Mouse (Mus musculus) midbrain, embryonic 13.5 days (tissue): ENCODE data around the gene Cebpz. TPM values are rescaled to one million over a fixed set of nuclear protein-coding genes. Genes with fewer than 3 reads are reported as not detected.

ENCODE experiments used
- ATAC-seq: fragments of 200-750 bp; cut with Nextera tagmentation; 2 replicates; pipeline ENCODE4 v1.8.0; 2017; ENCODE audit warnings: mild to moderate bottlenecking, moderate TSS enrichment, moderate library complexity
- H3K27ac ChIP-seq: fragments of 300-500 bp; sonication (generic); 2 replicates; pipeline ENCODE4 v1.5.1; 2015; ENCODE audit warnings: inconsistent platforms, mild to moderate bottlenecking, moderate library complexity
- H3K27me3 ChIP-seq: fragments of 300-500 bp; sonication (generic); 2 replicates; pipeline ENCODE4 v1.6.1; 2015; ENCODE audit warnings: mild to moderate bottlenecking, inconsistent platforms
- H3K36me3 ChIP-seq: fragments of 300-500 bp; sonication (generic); 2 replicates; pipeline ENCODE4 v1.6.1; 2015; ENCODE audit warnings: mild to moderate bottlenecking, inconsistent platforms
- H3K4me1 ChIP-seq: fragments of 300-500 bp; sonication (generic); replicated peaks from 2 replicates; pipeline ENCODE4 v1.6.1; 2015; ENCODE audit warnings: inconsistent platforms
- H3K4me2 ChIP-seq: fragments of 300-500 bp; sonication (generic); replicated peaks from 2 replicates; pipeline ENCODE4 v1.6.1; 2015; ENCODE audit warnings: moderate library complexity, mild to moderate bottlenecking, inconsistent platforms
- H3K4me3 ChIP-seq: fragments of 300-500 bp; sonication (generic); replicated peaks from 2 replicates; pipeline ENCODE4 v1.5.1; 2015; ENCODE audit warnings: mild to moderate bottlenecking, inconsistent platforms
- H3K9ac ChIP-seq: fragments of 300-500 bp; sonication (generic); replicated peaks from 2 replicates; pipeline ENCODE4 v1.6.1; 2015; ENCODE audit warnings: mild to moderate bottlenecking, inconsistent platforms
- H3K9me3 ChIP-seq: fragments of 300-500 bp; sonication (generic); 2 replicates; pipeline ENCODE4 v1.6.1; 2016; ENCODE audit warnings: mild to moderate bottlenecking, inconsistent platforms
- WGBS: fragments of 180-500 bp; shearing (Covaris S2); methylation state at CpG from one replicate; pipeline ENCODE4 v1.1.7; 2015; 5-methylcytosine and 5-hydroxymethylcytosine counted together
- polyA plus RNA-seq: library from polyadenylated mRNA; unstranded; fragments of >200 nt; fragmentation: Nextera tagmentation; extraction: Ambion mirVana; gene quantifications from 2 replicates; pipeline ENCODE4 v1.2.1, GENCODE M21; 2015

Gene Cebpz
- polyA plus RNA-seq, 1 experiment from 2014 or later = 58.6 TPM

- no peaks in the 10 kb centered on the region for H3K27me3 ChIP-seq
- H3K36me3 ChIP-seq = peaks cover 48% of the 10 kb centered on the region
- H3K9ac ChIP-seq = peak overlapping the region; percentile 79
- H3K27ac ChIP-seq = peak overlapping the region; percentile 52
- H3K4me3 ChIP-seq = peak overlapping the region; percentile 75
- peak; percentile 55 for ATAC-seq
- peaks cover 30% of the 10 kb centered on the region for H3K4me1 ChIP-seq
- WGBS = 8% methylated on average over 26 of the region's 26 CpGs
- H3K4me2 ChIP-seq = peak overlapping the region; percentile 79
- H3K9me3 ChIP-seq = no peaks in the 10 kb centered on the region
Measured at GRCm38 (mm10) chr17:78937229-78937853, 475 bp upstream of the Cebpz start.

- Histone ChIP-seq H3K27me3 (no peaks in the 10 kb centered on the region), H3K4me2 (peak overlapping the region; percentile 79), H3K9ac (peak overlapping the region; percentile 79), H3K4me1 (peaks cover 30% of the 10 kb centered on the region), H3K9me3 (no peaks in the 10 kb centered on the region), H3K27ac (no peak overlapping the region), H3K4me3 (peak overlapping the region; percentile 75), H3K36me3 (peaks cover 49% of the 10 kb centered on the region)
- WGBS = 88% methylated on average over 2 of the region's 2 CpGs
- ATAC-seq = no peak
Measured at GRCm38 (mm10) chr17:78935857-78936256, 1.0 kb downstream of the Cebpz start.

DNA sequence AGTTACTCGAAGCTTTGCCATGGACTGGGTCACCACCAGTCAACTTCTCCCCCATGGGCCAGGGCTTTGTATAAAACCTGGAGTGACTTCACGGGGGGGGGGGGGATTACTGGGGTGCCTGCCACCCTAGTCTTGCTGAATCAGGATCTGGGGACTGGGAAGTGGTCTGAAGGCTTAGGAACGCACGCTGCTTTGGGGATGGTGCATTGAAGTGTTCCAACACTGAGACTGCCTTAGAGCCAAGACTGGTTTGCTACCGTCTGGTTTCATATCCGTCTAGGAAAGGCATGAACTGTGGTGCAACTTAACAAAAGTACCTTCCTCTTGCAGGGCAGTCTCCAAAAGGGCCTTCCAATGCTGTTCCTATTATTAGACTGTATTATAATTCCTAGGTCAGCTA, 19.2 kb downstream of the Cebpz start:
- Histone ChIP-seq H3K4me3 (peak overlapping the region; percentile 71; the same call in 1 of the 2 replicates), H3K9ac (0 out of 2 replicates have a peak overlapping the region, but pooled peaks have one; percentile 84), H3K9me3 (no peaks in the 10 kb centered on the region), H3K36me3 (peaks cover 36% of the 10 kb centered on the region), H3K27ac (no peak overlapping the region), H3K27me3 (no peaks in the 10 kb centered on the region), H3K4me1 (peaks cover 27% of the 10 kb centered on the region), H3K4me2 (peak overlapping the region; percentile 74)
- ATAC-seq = no peak
- WGBS = 46% methylated on average over 6 of the region's 6 CpGs

- WGBS = 3% methylated on average over 11 of the region's 11 CpGs
- peak; percentile 12; the same call in 1 of the 2 replicates for ATAC-seq
- peak overlapping the region; percentile 71 for H3K4me3 ChIP-seq
Measured at GRCm38 (mm10) chr17:78916899-78917298, 20.0 kb downstream of the Cebpz start.

DNA sequence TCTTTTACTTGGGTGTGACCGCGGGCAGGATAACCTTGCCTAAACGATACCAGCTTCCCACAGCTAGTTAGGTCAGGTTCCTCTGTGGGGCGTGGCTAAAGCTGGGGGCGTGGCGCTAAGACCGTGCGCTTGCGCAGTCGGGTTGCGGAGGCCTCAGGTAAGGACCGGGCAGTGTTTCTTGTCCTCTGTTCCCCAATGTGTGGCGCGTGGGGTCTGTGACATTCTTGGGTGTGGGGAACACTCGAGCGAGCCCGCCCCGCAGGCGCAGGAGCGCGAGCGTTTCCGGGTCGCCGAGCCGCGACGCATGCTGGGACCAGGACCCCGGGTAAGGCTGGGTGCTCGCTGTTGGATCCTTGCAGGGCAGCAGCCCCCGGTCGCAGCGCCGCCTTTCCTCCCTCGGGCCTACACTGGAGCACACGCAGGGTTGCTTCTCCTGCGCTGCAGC, 20.5 kb downstream of the Cebpz start, which contains the start of gene Cebpzos:
TSS of gene Cebpzos (plus strand) at position 132 of the 445 bp plus-strand sequence.
- H3K27me3 ChIP-seq = no peaks in the 10 kb centered on the region
- H3K4me3 ChIP-seq = peak within 1 kb of the TSS; percentile 71
- peak; percentile 97 for ATAC-seq
- H3K27ac ChIP-seq = peak within 1 kb of the TSS; percentile 84
- peaks cover 27% of the 10 kb centered on the region for H3K4me1 ChIP-seq
- H3K9ac ChIP-seq = peak within 1 kb of the TSS; percentile 84
- H3K4me2 ChIP-seq = peak within 1 kb of the TSS; percentile 74
- under 1% methylated on average over 37 of the region's 37 CpGs for WGBS
- no peaks in the 10 kb centered on the region for H3K9me3 ChIP-seq
- peaks cover 24% of the 10 kb centered on the region for H3K36me3 ChIP-seq

More at GRCm38 (mm10) chr17:78916899-78917298, 20.0 kb downstream of the Cebpz start:
- peaks cover 27% of the 10 kb centered on the region for H3K4me1 ChIP-seq
- no peaks in the 10 kb centered on the region for H3K9me3 ChIP-seq
- no peaks in the 10 kb centered on the region for H3K27me3 ChIP-seq
- H3K27ac ChIP-seq = peak overlapping the region; percentile 84
- peaks cover 29% of the 10 kb centered on the region for H3K36me3 ChIP-seq
- peak overlapping the region; percentile 74 for H3K4me2 ChIP-seq
- H3K9ac ChIP-seq = peak overlapping the region; percentile 84

GRCm38 (mm10) chr17:78915772-78916171, 21.1 kb downstream of the Cebpz start:
- peak; percentile 32 for ATAC-seq
- Histone ChIP-seq H3K4me2 (peak overlapping the region; percentile 74), H3K4me1 (peaks cover 27% of the 10 kb centered on the region), H3K9ac (peak overlapping the region; percentile 84), H3K4me3 (peak overlapping the region; percentile 71), H3K27me3 (no peaks in the 10 kb centered on the region), H3K9me3 (no peaks in the 10 kb centered on the region), H3K36me3 (peaks cover 20% of the 10 kb centered on the region), H3K27ac (peak overlapping the region; percentile 84)
- 56% methylated on average over 6 of the region's 6 CpGs for WGBS

- peaks cover 6% of the 10 kb centered on the region; the same call in 1 of the 2 replicates for H3K36me3 ChIP-seq
Measured at GRCm38 (mm10) chr17:78913921-78914320, 22.9 kb downstream of the Cebpz start.

DNA sequence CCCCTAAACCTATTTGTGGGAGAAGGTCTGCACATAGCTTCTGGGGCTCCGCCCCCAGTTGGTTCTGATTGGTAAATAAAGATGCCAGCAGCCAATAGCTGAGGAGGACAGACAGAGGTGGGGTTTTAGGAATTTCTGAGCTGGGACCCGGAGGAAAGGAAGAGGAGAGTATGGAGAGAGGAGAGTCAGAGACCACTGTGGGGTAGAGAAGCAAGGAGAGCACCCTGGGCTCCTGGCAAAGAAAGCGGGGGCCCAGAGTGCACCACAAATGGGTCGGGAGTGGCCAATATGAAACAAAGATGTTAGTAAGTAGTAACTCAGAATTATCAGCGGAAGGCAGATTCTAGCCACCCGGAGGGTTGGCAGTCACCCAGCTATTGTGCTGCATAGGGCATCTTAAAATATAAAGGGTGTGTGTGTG, 24.0 kb downstream of the Cebpz start:
- Histone ChIP-seq H3K4me3 (peak overlapping the region; percentile 40), H3K36me3 (no peaks in the 10 kb centered on the region), H3K27ac (peak overlapping the region; percentile 51; the same call in 1 of the 2 replicates), H3K4me2 (peak overlapping the region; percentile 54), H3K4me1 (peaks cover 24% of the 10 kb centered on the region), H3K9ac (peak overlapping the region; percentile 46; the same call in 1 of the 2 replicates), H3K27me3 (no peaks in the 10 kb centered on the region), H3K9me3 (no peaks in the 10 kb centered on the region)
- ATAC-seq = peak; percentile 48
- WGBS = 34% methylated on average over 6 of the region's 6 CpGs

More at GRCm38 (mm10) chr17:78913921-78914320, 22.9 kb downstream of the Cebpz start:
- H3K27me3 ChIP-seq = no peaks in the 10 kb centered on the region
- no peak overlapping the region for H3K27ac ChIP-seq
- no peak for ATAC-seq
- H3K4me1 ChIP-seq = peaks cover 27% of the 10 kb centered on the region
- WGBS = 75% methylated on average over 3 of the region's 3 CpGs
- H3K4me2 ChIP-seq = no peak overlapping the region
- H3K4me3 ChIP-seq = no peak overlapping the region
- no peak overlapping the region for H3K9ac ChIP-seq
- no peaks in the 10 kb centered on the region for H3K9me3 ChIP-seq

GRCm38 (mm10) chr17:78909374-78909773, 27.5 kb downstream of the Cebpz start:
- Histone ChIP-seq H3K9me3 (no peaks in the 10 kb centered on the region), H3K27me3 (no peaks in the 10 kb centered on the region), H3K4me3 (no peak overlapping the region), H3K4me2 (no peak overlapping the region), H3K36me3 (no peaks in the 10 kb centered on the region), H3K4me1 (peaks cover 7% of the 10 kb centered on the region), H3K27ac (no peak overlapping the region), H3K9ac (no peak overlapping the region)
- ATAC-seq = no peak
- WGBS = 80% methylated on average over 2 of the region's 2 CpGs

- no peak within 1 kb of the TSS for H3K4me2 ChIP-seq
- H3K36me3 ChIP-seq = no peaks in the 10 kb centered on the region
- ATAC-seq = no peak
- no peak within 1 kb of the TSS for H3K9ac ChIP-seq
- WGBS = 84% methylated on average over 5 of the region's 5 CpGs
- no peaks in the 10 kb centered on the region for H3K9me3 ChIP-seq
- no peak within 1 kb of the TSS for H3K27ac ChIP-seq
- H3K4me3 ChIP-seq = no peak within 1 kb of the TSS
- no peaks in the 10 kb centered on the region for H3K27me3 ChIP-seq
- no peaks in the 10 kb centered on the region for H3K4me1 ChIP-seq
Measured at GRCm38 (mm10) chr17:78906892-78907291, 30.0 kb downstream of the Cebpz start, which contains the start of gene Sult6b1. Gene Sult6b1, minus strand, starts transcription at chr17:78906992.

- Histone ChIP-seq H3K4me2 (no peak overlapping the region), H3K27ac (no peak overlapping the region), H3K9ac (no peak overlapping the region), H3K27me3 (no peaks in the 10 kb centered on the region), H3K4me1 (no peaks in the 10 kb centered on the region), H3K9me3 (no peaks in the 10 kb centered on the region), H3K4me3 (no peak overlapping the region), H3K36me3 (no peaks in the 10 kb centered on the region)
- WGBS = 87% methylated on average over 2 of the region's 2 CpGs
- no peak for ATAC-seq
Measured at GRCm38 (mm10) chr17:78903158-78903557, 33.7 kb downstream of the Cebpz start.

- Histone ChIP-seq H3K4me3 (no peak overlapping the region), H3K9me3 (no peaks in the 10 kb centered on the region), H3K27ac (no peak overlapping the region), H3K36me3 (no peaks in the 10 kb centered on the region), H3K27me3 (no peaks in the 10 kb centered on the region), H3K4me1 (0 out of 2 replicates have a peak, but pooled peaks cover 5% of the 10 kb centered on the region), H3K9ac (no peak overlapping the region; the same call in 1 of the 2 replicates), H3K4me2 (no peak overlapping the region)
- WGBS = 40% methylated on average over 8 of the region's 8 CpGs
- 0 out of 2 replicates have a peak, but pooled peaks have one; percentile 30 for ATAC-seq
Measured at GRCm38 (mm10) chr17:78895394-78895793, 41.5 kb downstream of the Cebpz start.
